Comparison of ENCODE assay signal across 16 mouse cellular contexts in genomic region chr10:80434823-80435222, GRCm38 (mm10). TPM values are rescaled to one million over a fixed set of nuclear protein-coding genes. Genes with fewer than 3 reads are reported as not detected.
DNase-seq lines count a peak whose midpoint lies in the region; ATAC-seq and TF ChIP-seq lines count a peak whose summit lies in the region.
"Had no signal": no experiment of that assay in that cellular context is flagged by ENCODE, and none has a peak within 500 bp of the region (broad histone marks: within the 10 kb centered on the region; RNA-seq: fewer than 3 reads in every experiment).

No protein-coding gene starts in this region.

- H3K9ac ChIP-seq in midbrain, embryonic 12.5 days (replicated peaks): no peak overlapping the region
- H3K9ac ChIP-seq in midbrain, embryonic 13.5 days (replicated peaks): no peak overlapping the region
- peak overlapping the region; percentile 72 for H3K9ac ChIP-seq in liver, embryonic 14.5 days (replicated peaks)
- H3K9ac ChIP-seq: neural tube, embryonic 12.5 days had no signal

- peaks cover 8% of the 10 kb centered on the region; the same call in 1 of the 2 replicates for H3K27me3 ChIP-seq in heart, embryonic 10.5 days (ENCODE audit: insufficient read depth, poor library complexity, severe bottlenecking)
- peaks cover 6% of the 10 kb centered on the region; the same call in 1 of the 2 replicates for H3K27me3 ChIP-seq in midbrain, embryonic 12.5 days
- H3K27me3 ChIP-seq in midbrain, embryonic 13.5 days: peaks cover 13% of the 10 kb centered on the region; the same call in 1 of the 2 replicates
- no peaks in the 10 kb centered on the region for H3K27me3 ChIP-seq in liver, embryonic 14.5 days (ENCODE audit: control insufficient read depth, insufficient read depth, low read length)
- H3K27me3 ChIP-seq: neural tube, embryonic 12.5 days had no signal

- H3K4me1 ChIP-seq in heart, embryonic 10.5 days: peaks cover 36% of the 10 kb centered on the region
- H3K4me1 ChIP-seq in midbrain, embryonic 12.5 days: peaks cover 22% of the 10 kb centered on the region
- H3K4me1 ChIP-seq in midbrain, embryonic 13.5 days (replicated peaks): peaks cover 28% of the 10 kb centered on the region
- H3K4me1 ChIP-seq in liver, embryonic 14.5 days (replicated peaks; ENCODE audit: control insufficient read depth in 2 of 2, insufficient read depth in 2 of 2, low read length in 1 of 2): peaks cover 34 to 37% of the 10 kb centered on the region in 2 experiments

- 84% methylated on average over 3 of the region's 3 CpGs for WGBS in heart, embryonic 10.5 days
- WGBS in midbrain, embryonic 12.5 days: 77% methylated on average over 3 of the region's 3 CpGs
- 85% methylated on average over 3 of the region's 3 CpGs for WGBS in midbrain, embryonic 13.5 days
- WGBS in liver, embryonic 14.5 days (ENCODE audit: insufficient replicate concordance): 82% methylated on average over 3 of the region's 3 CpGs

- TF ChIP-seq EP300 in liver, embryonic 14.5 days (IDR thresholded peaks at IDR 0.05; ENCODE audit: low read depth): no peak

- H3K4me2 ChIP-seq in midbrain, embryonic 12.5 days (replicated peaks): no peak overlapping the region
- no peak overlapping the region for H3K4me2 ChIP-seq in midbrain, embryonic 13.5 days (replicated peaks)
- H3K4me2 ChIP-seq in liver, embryonic 14.5 days (ENCODE audit: low read depth): peak overlapping the region; percentile 95
- H3K4me2 ChIP-seq: neural tube, embryonic 12.5 days had no signal

- no peak for DNase-seq in heart, embryonic 10.5 days (ENCODE audit: low spot score)
- DNase-seq in heart, postnatal 14 days: no peak
- no peak for DNase-seq in liver, embryonic 14.5 days (ENCODE audit: low read depth in 3 of 3, low spot score in 3 of 3)
- no peak for DNase-seq in ovary, postnatal 36 days (ENCODE audit: low spot score)
- no peak for DNase-seq in frontal cortex, adult 2 months (ENCODE audit: extremely low spot score in 1 of 2, low spot score in 1 of 2)
- no peak for DNase-seq in kidney, postnatal 25 days
- DNase-seq: kidney, adult 11 months; right cerebral cortex, postnatal 14 days had no signal

- ATAC-seq in midbrain, embryonic 12.5 days (ENCODE audit: low FRiP score, low read depth): no peak
- ATAC-seq in midbrain, embryonic 13.5 days: no peak
- ATAC-seq in liver, embryonic 14.5 days (ENCODE audit: insufficient read depth): no peak

- peak overlapping the region; percentile 98; the same call in 1 of the 2 replicates for H3K27ac ChIP-seq in heart, embryonic 10.5 days
- no peak overlapping the region for H3K27ac ChIP-seq in midbrain, embryonic 12.5 days (replicated peaks)
- H3K27ac ChIP-seq in midbrain, embryonic 13.5 days: no peak overlapping the region
- H3K27ac ChIP-seq in liver, embryonic 14.5 days: peak overlapping the region; percentile 94
- H3K27ac ChIP-seq: neural tube, embryonic 12.5 days had no signal

- intact Hi-C loops in heart, postnatal 14 days (cut with DNase I): loop anchor here (10.0 kb wide), 1 partner anchor 260 kb away; no protein-coding TSS in a partner anchor

- H3K36me3 ChIP-seq in heart, embryonic 10.5 days: peaks cover 15% of the 10 kb centered on the region
- H3K36me3 ChIP-seq in midbrain, embryonic 12.5 days: peaks cover 12% of the 10 kb centered on the region
- peaks cover 11% of the 10 kb centered on the region for H3K36me3 ChIP-seq in midbrain, embryonic 13.5 days
- H3K36me3 ChIP-seq in liver, embryonic 14.5 days (replicated peaks; ENCODE audit: control insufficient read depth, insufficient read depth, low read depth): peaks cover 10% of the 10 kb centered on the region

- TF ChIP-seq CTCF in liver, embryonic 14.5 days (IDR thresholded peaks at IDR 0.05; ENCODE audit: low read depth): no peak

- H3K9me3 ChIP-seq in heart, embryonic 10.5 days: no peaks in the 10 kb centered on the region
- H3K9me3 ChIP-seq in midbrain, embryonic 12.5 days: no peaks in the 10 kb centered on the region
- H3K9me3 ChIP-seq in midbrain, embryonic 13.5 days: no peaks in the 10 kb centered on the region
- H3K9me3 ChIP-seq in liver, embryonic 14.5 days (ENCODE audit: control insufficient read depth, low read length): no peaks in the 10 kb centered on the region
- H3K9me3 ChIP-seq: neural tube, embryonic 12.5 days had no signal

- H3K4me3 ChIP-seq in heart, embryonic 10.5 days: peak overlapping the region; percentile 98; the same call in 1 of the 2 replicates
- peak overlapping the region; percentile 98; the same call in 1 of the 2 replicates for H3K4me3 ChIP-seq in midbrain, embryonic 12.5 days
- H3K4me3 ChIP-seq in midbrain, embryonic 13.5 days (replicated peaks): no peak overlapping the region
- peak overlapping the region; percentile 15 to 71; a peak in 3 of 4 replicates for H3K4me3 ChIP-seq in liver, embryonic 14.5 days (ENCODE audit: insufficient read depth in 1 of 2, low read depth in 2 of 2, low read length in 2 of 2)

RNA-seq across cellular contexts. Expression of gene Tcf3, which starts 1.4 kb away (rescaled TPM):
- 80.6 and 140 TPM in 2 replicates for polyA plus RNA-seq in heart, embryonic 10.5 days (2016; fragmentation: Nextera tagmentation; extraction: Ambion mirVana)
- total RNA-seq in heart, postnatal 14 days (2021): 10 to 100 TPM; 31.7 to 32.5 TPM
- polyA plus RNA-seq in midbrain, embryonic 12.5 days (2016; fragmentation: Nextera tagmentation; extraction: Ambion mirVana): 185 and 191 TPM in 2 replicates
- polyA plus RNA-seq in midbrain, embryonic 13.5 days (2015; fragmentation: Nextera tagmentation; extraction: Ambion mirVana): 67.7 and 82.3 TPM in 2 replicates
- 54.7 and 74.7 TPM in 2 replicates for polyA plus RNA-seq in liver, embryonic 14.5 days (2012; rRNA removed)
- polyA plus RNA-seq in liver, embryonic 14.5 days (2014; fragmentation: Nextera tagmentation; extraction: Ambion mirVana): 41.9 and 55.4 TPM in 2 replicates
- 33.5 and 34.2 TPM in 2 replicates for polyA plus RNA-seq in frontal cortex, adult 2 months (2012; rRNA removed)

RNA-seq across cellular contexts. Expression of gene Uqcr11, which starts 28.2 kb away (rescaled TPM):
- 973 and 1,195 TPM in 2 replicates for polyA plus RNA-seq in heart, embryonic 10.5 days (2016; fragmentation: Nextera tagmentation; extraction: Ambion mirVana)
- 1,000 to 10,000 TPM; 1,852 to 1,908 TPM for total RNA-seq in heart, postnatal 14 days (2021)
- 398 and 414 TPM in 2 replicates for polyA plus RNA-seq in midbrain, embryonic 12.5 days (2016; fragmentation: Nextera tagmentation; extraction: Ambion mirVana)
- 518 and 572 TPM in 2 replicates for polyA plus RNA-seq in midbrain, embryonic 13.5 days (2015; fragmentation: Nextera tagmentation; extraction: Ambion mirVana)
- polyA plus RNA-seq in liver, embryonic 14.5 days (2012; rRNA removed): 359 and 571 TPM in 2 replicates
- polyA plus RNA-seq in liver, embryonic 14.5 days (2014; fragmentation: Nextera tagmentation; extraction: Ambion mirVana): 729 and 738 TPM in 2 replicates
- polyA plus RNA-seq in frontal cortex, adult 2 months (2012; rRNA removed): 1,306 and 1,773 TPM in 2 replicates

RNA-seq across cellular contexts. Expression of gene Mbd3, which starts 35.5 kb away (rescaled TPM):
- 237 and 315 TPM in 2 replicates for polyA plus RNA-seq in heart, embryonic 10.5 days (2016; fragmentation: Nextera tagmentation; extraction: Ambion mirVana)
- total RNA-seq in heart, postnatal 14 days (2021): 10 to 100 TPM; 78.6 to 84.0 TPM
- 288 and 314 TPM in 2 replicates for polyA plus RNA-seq in midbrain, embryonic 12.5 days (2016; fragmentation: Nextera tagmentation; extraction: Ambion mirVana)
- polyA plus RNA-seq in midbrain, embryonic 13.5 days (2015; fragmentation: Nextera tagmentation; extraction: Ambion mirVana): 243 and 257 TPM in 2 replicates
- 66.7 and 79.5 TPM in 2 replicates for polyA plus RNA-seq in liver, embryonic 14.5 days (2012; rRNA removed)
- 43.7 and 44.3 TPM in 2 replicates for polyA plus RNA-seq in liver, embryonic 14.5 days (2014; fragmentation: Nextera tagmentation; extraction: Ambion mirVana)
- polyA plus RNA-seq in frontal cortex, adult 2 months (2012; rRNA removed): 200 and 215 TPM in 2 replicates

RNA-seq across cellular contexts. Expression of gene Mex3d, which starts 47.4 kb away (rescaled TPM):
- 2.1 and 5.0 TPM in 2 replicates for polyA plus RNA-seq in heart, embryonic 10.5 days (2016; fragmentation: Nextera tagmentation; extraction: Ambion mirVana)
- total RNA-seq in heart, postnatal 14 days (2021): 10 to 100 TPM; 11.8 to 12.2 TPM
- 18.4 and 19.7 TPM in 2 replicates for polyA plus RNA-seq in midbrain, embryonic 12.5 days (2016; fragmentation: Nextera tagmentation; extraction: Ambion mirVana)
- polyA plus RNA-seq in midbrain, embryonic 13.5 days (2015; fragmentation: Nextera tagmentation; extraction: Ambion mirVana): 15.9 and 18.6 TPM in 2 replicates
- polyA plus RNA-seq in liver, embryonic 14.5 days (2012; rRNA removed): 3.2 and 3.3 TPM in 2 replicates
- polyA plus RNA-seq in liver, embryonic 14.5 days (2014; fragmentation: Nextera tagmentation; extraction: Ambion mirVana): 0.55 and 1.1 TPM in 2 replicates
- polyA plus RNA-seq in frontal cortex, adult 2 months (2012; rRNA removed): 17.2 and 17.7 TPM in 2 replicates

RNA-seq across cellular contexts. Expression of gene Onecut3, which starts 59.8 kb away (rescaled TPM):
- polyA plus RNA-seq in heart, embryonic 10.5 days (2016; fragmentation: Nextera tagmentation; extraction: Ambion mirVana): 0.44 TPM in 1 of 2 replicates, not detected in the other
- total RNA-seq in heart, postnatal 14 days (2021): not detected
- 2.8 and 3.2 TPM in 2 replicates for polyA plus RNA-seq in midbrain, embryonic 12.5 days (2016; fragmentation: Nextera tagmentation; extraction: Ambion mirVana)
- polyA plus RNA-seq in midbrain, embryonic 13.5 days (2015; fragmentation: Nextera tagmentation; extraction: Ambion mirVana): 2.6 and 3.0 TPM in 2 replicates
- 0.02 TPM in 2 replicates for polyA plus RNA-seq in liver, embryonic 14.5 days (2012; rRNA removed)
- not detected in 2 replicates for polyA plus RNA-seq in liver, embryonic 14.5 days (2014; fragmentation: Nextera tagmentation; extraction: Ambion mirVana)
- polyA plus RNA-seq in frontal cortex, adult 2 months (2012; rRNA removed): 0.02 and 0.04 TPM in 2 replicates
- total RNA-seq: gastrocnemius, adult 18-20 months; layer of hippocampus, postnatal 14 days; megakaryocyte-erythroid progenitor cell, adult 5-6 weeks had no signal
- polyA plus RNA-seq: CD4-positive, CD25-positive, alpha-beta regulatory T cell, adult 4 months; limb, embryonic 11.5 days had no signal

Comparison
In these comparisons a context has a peak if more than half of its experiments do, and no peak if none do; other contexts are left out.
1. H3K27ac ChIP-seq: peak in heart, embryonic 10.5 days (single experiment) and liver, embryonic 14.5 days (single experiment); none in midbrain, embryonic 12.5 days (single experiment) and midbrain, embryonic 13.5 days (single experiment).